Mouse (Mus musculus): ENCODE measurements around the gene Ces1f. TPM values are rescaled to one million over a fixed set of nuclear protein-coding genes. Genes with fewer than 3 reads are reported as not detected.
"Not testable (repeated sequence)": the region's sequence is repeated elsewhere in the genome, so short reads cannot be mapped to it uniquely, and the experiment has no call there.

Gene Ces1f
- total RNA-seq (2021) (10 to 100 TPM; 18.4 to 50.5 TPM), polyA plus RNA-seq (2012; rRNA removed) (2.7 and 5.3 TPM in 2 replicates)
- long read RNA-seq, transcript Ces1f-201 (14 exons, 1,926 nt), result major isoform, 27 of 32 reads
- long read RNA-seq, partial matches to known transcripts, result 1 of 32 reads
- long read RNA-seq, other reads (novel, unspliced or antisense), result 4 of 32 reads

- DNase-seq, result no peak
Observed at GRCm38 (mm10) chr8:93279556-93279955, at the start of gene Ces1f. TSS of gene Ces1f (minus strand) at chr8:93279747.

- DNase-seq, result no peak
Observed at GRCm38 (mm10) chr8:93325123-93325522, 45.6 kb upstream of the Ces1f start.

- DNase-seq, result no peak
Observed at GRCm38 (mm10) chr8:93317031-93317430, 37.5 kb upstream of the Ces1f start.

- DNase-seq, result no peak
Observed at GRCm38 (mm10) chr8:93315557-93315956, 36.0 kb upstream of the Ces1f start.

GRCm38 (mm10) chr8:93283896-93284295, 4.3 kb upstream of the Ces1f start:
- DNase-seq, result no peak

GRCm38 (mm10) chr8:93282349-93282748, 2.8 kb upstream of the Ces1f start:
- no peak for DNase-seq

- DNase-seq, result no peak
Observed at GRCm38 (mm10) chr8:93278176-93278805, 1.3 kb downstream of the Ces1f start.

GRCm38 (mm10) chr8:93274609-93275008, 4.9 kb downstream of the Ces1f start:
- no peak for DNase-seq

GRCm38 (mm10) chr8:93273321-93273720, 6.2 kb downstream of the Ces1f start:
- DNase-seq, result peak; percentile 72

- DNase-seq, result peak; percentile 86
Observed at GRCm38 (mm10) chr8:93272686-93273085, 6.9 kb downstream of the Ces1f start.

GRCm38 (mm10) chr8:93261436-93261835, 18.1 kb downstream of the Ces1f start:
- DNase-seq, result peak; percentile 25

- DNase-seq, result no peak
Observed at GRCm38 (mm10) chr8:93252400-93252925, 27.1 kb downstream of the Ces1f start.

- no peak for DNase-seq
Observed at GRCm38 (mm10) chr8:93246057-93246456, 33.5 kb downstream of the Ces1f start.

GRCm38 (mm10) chr8:93239884-93240283, 39.7 kb downstream of the Ces1f start:
- DNase-seq, result no peak

GRCm38 (mm10) chr8:93235681-93236080, 43.9 kb downstream of the Ces1f start:
- no peak for DNase-seq

GRCm38 (mm10) chr8:93234706-93235105, 44.8 kb downstream of the Ces1f start:
- peak; percentile 80 for DNase-seq

GRCm38 (mm10) chr8:93234068-93234467, 45.5 kb downstream of the Ces1f start:
- DNase-seq, result peak; percentile 16

GRCm38 (mm10) chr8:93229446-93229845, 50.1 kb downstream of the Ces1f start, which contains the start of gene Ces1e:
TSS of gene Ces1e (minus strand) at chr8:93229619.
- DNase-seq, result no peak

- DNase-seq, result peak; percentile 41
Observed at GRCm38 (mm10) chr8:93228673-93229370, 50.7 kb downstream of the Ces1f start.

GRCm38 (mm10) chr8:93226471-93226870, 53.1 kb downstream of the Ces1f start:
- DNase-seq, result not testable (repeated sequence)

GRCm38 (mm10) chr8:93221896-93222295, 57.7 kb downstream of the Ces1f start:
- DNase-seq, result no peak

- no peak for DNase-seq
Observed at GRCm38 (mm10) chr8:93217867-93218266, 61.7 kb downstream of the Ces1f start.

- no peak for DNase-seq
Observed at GRCm38 (mm10) chr8:93217375-93217774, 62.2 kb downstream of the Ces1f start.
